Mouse (Mus musculus) G1E (cell line): ENCODE data around the gene Serp2. TPM values are rescaled to one million over a fixed set of nuclear protein-coding genes. Genes with fewer than 3 reads are reported as not detected.

Experiments used
- ATAC-seq: 2 replicates; pipeline ENCODE4 v1.8.0; 2016; ENCODE audit warnings: mild to moderate bottlenecking; ENCODE audit not compliant: insufficient number of reproducible peaks, poor library complexity, low FRiP score, severe bottlenecking; ENCODE audit errors: extremely low read depth
- DNase-seq: peaks from one replicate; pipeline ENCODE4 v3.0.0; 2012; ENCODE audit warnings: low spot score
- H3K27me3 ChIP-seq: 2 replicates; pipeline ENCODE4 v1.6.1; 2012; ENCODE audit warnings: mild to moderate bottlenecking, low read length, inconsistent platforms; ENCODE audit not compliant: insufficient read depth
- H3K36me3 ChIP-seq: replicated peaks from 2 replicates; pipeline ENCODE3; 2012; ENCODE audit warnings: mild to moderate bottlenecking, inconsistent platforms
- H3K4me1 ChIP-seq: 2 replicates; pipeline ENCODE4 v1.6.1; 2012; ENCODE audit warnings: low read depth, low read length, inconsistent platforms, mixed read lengths; ENCODE audit not compliant: insufficient read depth
- H3K4me3 ChIP-seq: 2 replicates; pipeline ENCODE4 v1.5.1; 2012; ENCODE audit warnings: low read depth, mild to moderate bottlenecking, inconsistent platforms, low read length, moderate library complexity, mixed read lengths
- H3K9me3 ChIP-seq: replicated peaks from 2 replicates; pipeline ENCODE4 v1.6.1; 2012; ENCODE audit warnings: inconsistent platforms
- CTCF ChIP-seq: IDR thresholded peaks from 2 replicates; pipeline ENCODE4 v1.5.1; 2012; ENCODE audit warnings: low read depth, low read length, inconsistent platforms, mixed read lengths
- GATA1 ChIP-seq: IDR thresholded peaks from 2 replicates; pipeline ENCODE4 v1.6.1; 2012; ENCODE audit warnings: borderline replicate concordance, low read length, inconsistent platforms, mixed read lengths
- GATA2 ChIP-seq: IDR thresholded peaks from 2 replicates; pipeline ENCODE4 v1.6.1; 2012; ENCODE audit warnings: low read depth, low read length, inconsistent platforms, borderline replicate concordance
- POLR2AphosphoS5 ChIP-seq: IDR thresholded peaks from 2 replicates; pipeline ENCODE4 v1.6.1; 2012; ENCODE audit warnings: low read depth, low read length, inconsistent platforms; ENCODE audit not compliant: insufficient replicate concordance
- TAL1 ChIP-seq: conservative IDR thresholded peaks from 2 replicates; pipeline ENCODE4 v1.6.1; 2012; ENCODE audit warnings: low read depth, low read length, inconsistent platforms, mixed read lengths
- polyA plus RNA-seq: library from polyadenylated mRNA; stranded (reverse); fragments of >175 nt; gene quantifications from 2 replicates; pipeline ENCODE4 v1.2.3, GENCODE M21; 2012
- total RNA-seq, 2 experiments: library from RNA; stranded (forward) in 1 of 2; stranded (reverse) in 1 of 2; fragments of 200-1000 nt in 1 of 2; fragments of >200 nt in 1 of 2; fragmentation: Nextera tagmentation in 1 of 2; gene quantifications; 2 replicates each; pipeline ENCODE4 v1.2.3; 2014 to 2017

Gene Serp2
- total RNA-seq (2014; fragmentation: Nextera tagmentation) (not detected in 2 replicates), total RNA-seq (2017) (not detected in 2 replicates), polyA plus RNA-seq (not detected in 2 replicates)

DNA sequence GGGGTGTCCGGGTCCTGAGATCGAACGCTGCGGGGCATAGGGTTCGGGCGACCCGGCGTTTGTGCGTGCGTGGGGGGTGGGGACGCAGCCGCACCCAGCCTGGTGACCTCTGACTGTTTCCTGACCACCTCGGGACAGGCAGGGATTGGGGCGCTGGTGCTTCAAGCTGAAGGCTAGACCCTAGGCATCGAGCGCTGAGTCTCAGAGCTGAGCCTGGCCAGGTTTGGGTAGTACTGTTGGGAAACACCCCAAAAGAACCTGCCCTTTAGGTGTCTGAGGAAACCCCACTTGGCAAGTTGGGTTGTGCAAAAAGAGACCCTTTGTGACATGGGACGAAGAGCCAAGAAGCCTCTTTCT lies at the start of gene Serp2:
Gene Serp2 (minus strand): TSS at position 38 of the 357 bp plus-strand sequence.
- Histone ChIP-seq H3K9me3 (peaks cover 24% of the 10 kb centered on the region), H3K4me1 (no peaks in the 10 kb centered on the region), H3K27me3 (peaks cover 12% of the 10 kb centered on the region; the same call in 1 of the 2 replicates), H3K36me3 (no peaks in the 10 kb centered on the region), H3K4me3 (no peak within 1 kb of the TSS; the same call in 1 of the 2 replicates)
- no peak for DNase-seq
- ATAC-seq = no peak
- TF ChIP-seq GATA1 = no peak

DNA sequence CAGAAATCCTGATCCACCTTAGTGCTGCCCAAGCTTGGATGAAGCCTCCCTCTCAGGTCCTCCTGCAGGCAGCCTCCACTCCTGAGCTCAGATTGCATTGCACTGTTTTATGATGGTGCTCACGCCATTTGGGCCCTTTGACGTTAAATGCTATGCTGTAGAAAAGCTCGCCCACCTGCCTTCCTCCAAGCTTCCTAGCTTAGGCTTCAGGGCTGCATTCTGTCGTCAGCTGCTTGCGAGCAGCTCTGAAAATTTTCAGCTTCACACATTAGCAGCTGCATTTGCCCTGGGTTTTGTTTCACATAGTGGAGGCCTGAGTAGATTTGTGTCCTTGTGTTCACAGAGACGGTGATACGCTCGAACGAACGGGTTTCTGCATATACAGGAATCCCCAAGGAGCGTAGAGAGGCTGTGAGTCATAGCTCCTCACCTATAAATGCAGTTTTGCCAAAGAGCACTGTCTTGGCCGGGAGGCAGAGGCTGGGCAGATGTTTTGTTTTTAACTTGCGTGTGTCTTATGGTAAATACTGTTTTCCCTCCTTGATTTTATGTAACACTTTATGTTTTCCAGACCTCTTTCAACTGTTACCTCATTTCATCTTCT lies 49.3 kb upstream of the Serp2 start:
- Histone ChIP-seq H3K4me1 (no peaks in the 10 kb centered on the region), H3K9me3 (peaks cover 18% of the 10 kb centered on the region), H3K36me3 (no peaks in the 10 kb centered on the region), H3K4me3 (no peak overlapping the region), H3K27me3 (no peaks in the 10 kb centered on the region)
- TF ChIP-seq GATA2 (no peak), POLR2AphosphoS5 (no peak), GATA1 (no peak), TAL1 (no peak), CTCF (no peak)
- no peak for ATAC-seq
- DNase-seq = no peak

DNA sequence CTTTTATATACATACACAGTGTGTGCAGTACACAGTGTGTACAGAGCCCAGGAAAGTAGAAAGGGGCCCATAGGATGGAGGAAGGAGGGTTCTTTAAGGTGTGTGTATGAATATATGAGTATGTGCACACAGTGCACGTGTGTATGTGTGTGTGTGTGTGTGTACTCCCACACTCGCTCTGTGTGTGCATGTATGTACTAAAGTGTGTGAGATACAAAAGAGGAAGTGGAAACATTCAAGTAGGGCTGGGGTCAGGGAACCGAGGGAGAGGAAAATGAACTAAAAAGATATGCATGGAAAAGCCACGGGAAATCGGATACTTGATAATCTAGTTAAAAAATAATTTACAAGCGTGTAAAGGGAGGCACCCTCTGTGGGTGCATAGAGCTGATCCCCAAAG lies 47.3 kb upstream of the Serp2 start:
- Histone ChIP-seq H3K9me3 (peaks cover 18% of the 10 kb centered on the region), H3K4me1 (no peaks in the 10 kb centered on the region), H3K27me3 (0 out of 2 replicates have a peak, but pooled peaks cover under 1% of the 10 kb centered on the region), H3K36me3 (no peaks in the 10 kb centered on the region), H3K4me3 (no peak overlapping the region)
- no peak for TF ChIP-seq GATA2
- no peak for TF ChIP-seq TAL1
- TF ChIP-seq GATA1 = no peak
- no peak for TF ChIP-seq CTCF
- TF ChIP-seq POLR2AphosphoS5 = no peak
- ATAC-seq (no peak), DNase-seq (no peak)

DNA sequence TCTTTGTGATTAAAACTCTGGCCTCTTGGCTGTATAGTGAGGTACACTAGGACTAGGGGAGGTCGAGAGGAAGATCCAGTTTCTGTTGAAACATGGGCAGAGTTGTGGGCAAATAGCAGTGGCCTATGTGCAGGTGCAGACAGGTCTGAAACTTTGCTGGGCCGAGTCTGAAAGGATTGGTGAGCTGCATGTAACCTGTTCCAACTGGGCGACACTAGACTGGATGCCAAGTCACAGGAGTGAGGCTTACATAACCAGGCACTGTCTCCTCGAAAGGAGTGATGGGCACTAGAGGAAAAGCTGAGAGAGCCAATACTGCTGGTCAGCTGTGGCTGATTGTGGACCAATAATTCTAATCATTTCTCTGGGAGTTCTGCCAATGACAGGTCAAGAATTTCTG lies 45.0 kb upstream of the Serp2 start:
- H3K4me1 ChIP-seq = no peaks in the 10 kb centered on the region
- ATAC-seq (no peak), DNase-seq (no peak)
- H3K36me3 ChIP-seq = no peaks in the 10 kb centered on the region
- no peak for TF ChIP-seq TAL1
- no peak for TF ChIP-seq CTCF
- no peak for TF ChIP-seq POLR2AphosphoS5
- no peak for TF ChIP-seq GATA2
- no peak for TF ChIP-seq GATA1
- peaks cover 21% of the 10 kb centered on the region for H3K9me3 ChIP-seq
- H3K4me3 ChIP-seq = no peak overlapping the region
- peaks cover 2% of the 10 kb centered on the region; the same call in 1 of the 2 replicates for H3K27me3 ChIP-seq

DNA sequence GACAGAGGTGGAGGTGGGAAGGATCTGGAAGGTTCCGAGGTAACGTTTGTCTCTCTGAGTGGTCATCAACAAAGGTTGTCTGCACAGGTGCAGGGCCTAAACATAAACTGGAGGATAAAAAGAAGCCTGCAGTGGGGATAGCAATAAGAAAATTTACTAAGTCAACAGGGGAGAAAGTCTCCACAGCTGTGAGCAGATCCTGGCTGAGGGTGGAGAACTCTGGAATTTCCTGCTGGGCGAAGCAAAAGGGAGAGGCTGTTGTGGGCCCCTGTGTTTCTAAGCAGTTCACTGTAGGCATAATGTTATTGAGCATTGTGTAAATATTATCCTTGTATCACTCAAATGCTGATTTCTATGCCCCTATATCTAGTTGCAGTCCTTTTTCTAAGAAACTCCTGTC lies 43.7 kb upstream of the Serp2 start:
- Histone ChIP-seq H3K4me1 (no peaks in the 10 kb centered on the region), H3K27me3 (peaks cover 2% of the 10 kb centered on the region; the same call in 1 of the 2 replicates), H3K9me3 (peaks cover 18% of the 10 kb centered on the region; the same call in 1 of the 2 replicates), H3K4me3 (no peak overlapping the region), H3K36me3 (no peaks in the 10 kb centered on the region)
- TF ChIP-seq POLR2AphosphoS5 = no peak
- no peak for TF ChIP-seq GATA2
- no peak for TF ChIP-seq CTCF
- no peak for TF ChIP-seq GATA1
- no peak for TF ChIP-seq TAL1
- no peak for ATAC-seq
- no peak for DNase-seq

DNA sequence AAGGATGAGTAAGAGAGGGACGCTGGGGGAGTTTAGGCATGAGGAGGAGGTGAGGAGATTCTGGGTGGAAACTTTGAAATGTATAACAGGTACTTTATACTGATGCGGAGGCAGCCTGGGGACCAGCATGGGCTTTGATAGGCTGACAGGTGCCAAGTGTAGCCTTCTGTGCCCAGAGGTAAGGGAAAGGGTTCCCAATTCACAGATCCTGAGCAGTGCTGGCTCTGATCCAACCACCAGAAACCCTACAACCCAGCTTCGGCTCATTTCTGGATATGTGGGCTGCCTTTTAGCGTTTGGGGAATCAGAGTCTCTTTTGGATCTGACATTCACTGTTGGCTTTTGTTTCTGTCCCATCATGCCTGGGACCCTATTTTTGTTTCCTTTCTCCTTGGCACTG lies 43.0 kb upstream of the Serp2 start:
- ATAC-seq (no peak), DNase-seq (no peak)
- peaks cover 2% of the 10 kb centered on the region; the same call in 1 of the 2 replicates for H3K27me3 ChIP-seq
- peaks cover 16% of the 10 kb centered on the region; the same call in 1 of the 2 replicates for H3K9me3 ChIP-seq
- H3K4me1 ChIP-seq = no peaks in the 10 kb centered on the region
- TF ChIP-seq GATA1 (no peak), CTCF (no peak), POLR2AphosphoS5 (no peak), GATA2 (no peak), TAL1 (no peak)
- H3K36me3 ChIP-seq = no peaks in the 10 kb centered on the region
- no peak overlapping the region for H3K4me3 ChIP-seq
